Mouse (Mus musculus): ENCODE results near the gene Snx21. TPM values are rescaled to one million over a fixed set of nuclear protein-coding genes. Genes with fewer than 3 reads are reported as not detected.
"Not testable (repeated sequence)": the region's sequence is repeated elsewhere in the genome, so short reads cannot be mapped to it uniquely, and the experiment has no call there.

Snx21 gene
- polyA plus RNA-seq, 1 experiment: 9.9 TPM

GRCm38 (mm10) chr2:164791841-164792261, 6.2 kb downstream of the Snx21 start:
- no peaks in the 10 kb centered on the region for H3K9me3 ChIP-seq
- H3K36me3 ChIP-seq (replicated peaks; ENCODE audit: low read length): peaks cover 83% of the 10 kb centered on the region
- no peak for TF ChIP-seq FLI1 (IDR thresholded peaks at IDR 0.05; ENCODE audit: low read length)
- no peak for TF ChIP-seq GATA1 (IDR thresholded peaks at IDR 0.05; ENCODE audit: borderline replicate concordance, low read length)
- H3K4me1 ChIP-seq: peaks cover 23% of the 10 kb centered on the region
- H3K27me3 ChIP-seq (replicated peaks): no peaks in the 10 kb centered on the region
- H3K4me3 ChIP-seq (replicated peaks): no peak overlapping the region

DNA sequence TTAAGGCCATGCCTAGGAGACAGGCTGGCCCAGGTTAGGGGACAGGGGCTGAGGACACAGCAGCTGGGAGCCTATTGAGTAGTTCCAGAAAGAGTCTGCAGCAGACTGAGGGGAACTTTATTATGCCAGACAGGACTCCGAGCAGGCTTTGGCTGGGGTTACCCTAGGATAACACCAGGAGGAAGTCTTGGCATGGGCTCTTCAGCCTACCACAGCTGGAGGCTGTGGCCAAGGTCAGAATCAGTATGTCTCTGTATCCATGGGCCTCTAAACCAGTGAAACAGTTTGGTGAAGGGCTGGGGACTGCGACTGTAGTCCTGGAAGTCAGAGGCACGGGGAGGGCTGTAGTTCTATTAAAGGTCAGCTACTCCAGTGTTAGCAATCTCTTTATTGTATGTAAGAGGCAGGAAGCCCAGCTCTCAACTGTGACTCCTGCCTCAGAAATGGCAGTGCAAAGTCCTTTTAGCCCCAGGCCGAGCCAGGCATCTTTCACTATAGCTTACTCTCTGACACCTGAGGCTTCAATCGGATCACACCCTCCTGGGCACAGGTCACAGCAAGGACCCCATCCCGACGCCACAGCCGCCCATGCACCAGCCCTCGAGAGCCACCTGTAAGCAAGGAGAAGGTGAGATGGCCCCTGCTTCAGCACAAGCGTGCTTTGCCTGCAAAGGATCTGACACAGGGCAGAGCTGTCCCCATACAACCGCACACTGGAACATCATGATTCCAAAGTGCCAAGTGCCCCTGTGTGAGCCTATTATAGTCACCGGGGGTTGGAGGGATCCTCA, 7.0 kb downstream of the Snx21 start:
- no peak overlapping the region for H3K4me3 ChIP-seq (replicated peaks)
- TF ChIP-seq GATA1 (IDR thresholded peaks at IDR 0.05; ENCODE audit: borderline replicate concordance, low read length): no peak
- no peak for TF ChIP-seq FLI1 (IDR thresholded peaks at IDR 0.05; ENCODE audit: low read length)
- peaks cover 19% of the 10 kb centered on the region for H3K4me1 ChIP-seq
- H3K9me3 ChIP-seq: no peaks in the 10 kb centered on the region
- no peaks in the 10 kb centered on the region for H3K27me3 ChIP-seq (replicated peaks)
- H3K36me3 ChIP-seq (replicated peaks; ENCODE audit: low read length): peaks cover 89% of the 10 kb centered on the region

- Histone ChIP-seq H3K4me3 (replicated peaks) (no peak overlapping the region), H3K4me1 (peaks cover 19% of the 10 kb centered on the region), H3K36me3 (replicated peaks; ENCODE audit: low read length) (peaks cover 94% of the 10 kb centered on the region), H3K27me3 (replicated peaks) (no peaks in the 10 kb centered on the region), H3K9me3 (no peaks in the 10 kb centered on the region)
- TF ChIP-seq FLI1 (IDR thresholded peaks at IDR 0.05; ENCODE audit: low read length) (no peak), GATA1 (IDR thresholded peaks at IDR 0.05; ENCODE audit: borderline replicate concordance, low read length) (no peak)
Observed at GRCm38 (mm10) chr2:164793236-164793635, 7.6 kb downstream of the Snx21 start.

DNA sequence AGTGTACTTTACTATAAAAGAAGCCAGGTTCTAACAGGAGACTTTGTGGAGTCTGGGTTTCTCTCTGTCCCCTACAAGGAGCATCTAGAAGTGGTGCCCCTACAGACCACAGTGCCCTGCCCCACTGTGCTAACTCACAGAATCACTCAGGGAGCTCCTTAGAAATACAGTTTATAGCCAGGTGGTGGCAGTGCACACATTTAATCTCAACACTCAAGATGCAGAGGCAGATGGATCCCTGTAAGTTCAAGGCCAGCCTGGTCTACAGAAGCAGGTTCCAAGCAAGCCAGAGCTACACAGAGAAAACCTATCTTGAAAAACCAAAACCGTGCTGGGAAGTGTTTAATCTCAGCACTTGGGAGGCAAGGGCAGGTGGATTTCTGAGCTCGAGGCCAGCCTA, 8.1 kb downstream of the Snx21 start:
- H3K36me3 ChIP-seq (replicated peaks; ENCODE audit: low read length): peaks cover 90% of the 10 kb centered on the region
- H3K27me3 ChIP-seq (replicated peaks): no peaks in the 10 kb centered on the region
- H3K4me1 ChIP-seq: peaks cover 13% of the 10 kb centered on the region
- H3K4me3 ChIP-seq (replicated peaks): no peak overlapping the region
- H3K9me3 ChIP-seq: no peaks in the 10 kb centered on the region
- no peak for TF ChIP-seq FLI1 (IDR thresholded peaks at IDR 0.05; ENCODE audit: low read length)
- TF ChIP-seq GATA1 (IDR thresholded peaks at IDR 0.05; ENCODE audit: borderline replicate concordance, low read length): no peak

- TF ChIP-seq GATA1 (IDR thresholded peaks at IDR 0.05; ENCODE audit: borderline replicate concordance, low read length) (no peak), FLI1 (IDR thresholded peaks at IDR 0.05; ENCODE audit: low read length) (no peak)
- peaks cover 9% of the 10 kb centered on the region for H3K4me1 ChIP-seq
- no peaks in the 10 kb centered on the region for H3K9me3 ChIP-seq
- H3K27me3 ChIP-seq (replicated peaks): no peaks in the 10 kb centered on the region
- peaks cover 90% of the 10 kb centered on the region for H3K36me3 ChIP-seq (replicated peaks; ENCODE audit: low read length)
- no peak overlapping the region for H3K4me3 ChIP-seq (replicated peaks)
Observed at GRCm38 (mm10) chr2:164794293-164794692, 8.7 kb downstream of the Snx21 start.

- TF ChIP-seq GATA1 (IDR thresholded peaks at IDR 0.05; ENCODE audit: borderline replicate concordance, low read length) (no peak), FLI1 (IDR thresholded peaks at IDR 0.05; ENCODE audit: low read length) (no peak)
- Histone ChIP-seq H3K9me3 (no peaks in the 10 kb centered on the region), H3K27me3 (replicated peaks) (no peaks in the 10 kb centered on the region), H3K4me1 (peaks cover 13% of the 10 kb centered on the region), H3K4me3 (replicated peaks) (no peak overlapping the region), H3K36me3 (replicated peaks; ENCODE audit: low read length) (peaks cover 91% of the 10 kb centered on the region)
Observed at GRCm38 (mm10) chr2:164795868-164796267, 10.2 kb downstream of the Snx21 start.

GRCm38 (mm10) chr2:164798554-164798953, 12.9 kb downstream of the Snx21 start:
- H3K27me3 ChIP-seq (replicated peaks); H3K9me3 ChIP-seq; H3K4me3 ChIP-seq (replicated peaks): not testable (repeated sequence)
- Histone ChIP-seq H3K36me3 (replicated peaks; ENCODE audit: low read length) (peaks cover 88% of the 10 kb centered on the region), H3K4me1 (peaks cover 36% of the 10 kb centered on the region)

- no peak overlapping the region for H3K4me3 ChIP-seq (replicated peaks)
- H3K4me1 ChIP-seq: peaks cover 36% of the 10 kb centered on the region
- H3K27me3 ChIP-seq (replicated peaks): no peaks in the 10 kb centered on the region
- TF ChIP-seq GATA1 (IDR thresholded peaks at IDR 0.05; ENCODE audit: borderline replicate concordance, low read length) (no peak), FLI1 (IDR thresholded peaks at IDR 0.05; ENCODE audit: low read length) (no peak)
- H3K9me3 ChIP-seq: no peaks in the 10 kb centered on the region
- H3K36me3 ChIP-seq (replicated peaks; ENCODE audit: low read length): peaks cover 71% of the 10 kb centered on the region
Observed at GRCm38 (mm10) chr2:164800252-164801004, 14.8 kb downstream of the Snx21 start.

GRCm38 (mm10) chr2:164803201-164803920, 17.7 kb downstream of the Snx21 start:
- Histone ChIP-seq H3K36me3 (replicated peaks; ENCODE audit: low read length) (peaks cover 49% of the 10 kb centered on the region), H3K9me3 (no peaks in the 10 kb centered on the region), H3K4me1 (peaks cover 59% of the 10 kb centered on the region), H3K27me3 (replicated peaks) (no peaks in the 10 kb centered on the region), H3K4me3 (replicated peaks) (peak overlapping the region; percentile 98)
- TF ChIP-seq GATA1 (IDR thresholded peaks at IDR 0.05; ENCODE audit: borderline replicate concordance, low read length) (no peak), FLI1 (IDR thresholded peaks at IDR 0.05; ENCODE audit: low read length) (no peak)

Data from megakaryocyte, embryonic 14.5 days (primary cell).